Mouse (Mus musculus) megakaryocyte, embryonic 14.5 days (primary cell): ENCODE measurements around the gene Slc35e3.

Source experiments
- FLI1 ChIP-seq: IDR thresholded peaks from 2 replicates; pipeline ENCODE4 v1.6.1; 2012; ENCODE audit warnings: low read length, inconsistent platforms, mixed read lengths
- GATA1 ChIP-seq: IDR thresholded peaks from 3 replicates; pipeline ENCODE4 v1.6.1; 2012; ENCODE audit warnings: mixed read lengths, low read length, inconsistent platforms, borderline replicate concordance

- TF ChIP-seq GATA1 (no peak), FLI1 (no peak)
Observed at GRCm38 (mm10) chr10:117724804-117725361, 21.3 kb downstream of the Slc35e3 start.
